Mouse (Mus musculus): Measurements from ENCODE around the gene Dpm3.

DNA sequence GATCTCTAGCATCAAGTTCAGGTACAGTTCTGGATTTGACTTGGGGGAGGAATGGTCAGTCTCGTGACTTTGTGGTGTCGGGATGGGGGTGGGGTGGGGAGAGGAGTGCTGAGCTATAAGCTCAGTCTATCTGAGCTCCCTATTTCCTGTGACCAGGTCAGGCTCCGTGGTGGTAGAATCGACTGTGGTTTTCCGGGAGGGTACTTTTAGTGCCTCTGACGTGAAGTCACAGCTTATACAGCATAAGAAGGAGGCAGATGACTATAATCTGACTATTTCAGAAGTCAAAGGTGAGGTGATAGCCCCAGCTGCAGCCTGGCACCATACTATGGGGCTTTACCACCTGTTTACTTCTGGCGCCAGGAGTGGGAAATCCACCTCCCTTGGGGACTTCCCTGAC, 27.8 kb upstream of the Dpm3 start:
- TF ChIP-seq EP300 (optimal IDR thresholded peaks at IDR 0.05) (no peak), CTCF (IDR thresholded peaks at IDR 0.05; ENCODE audit: low read depth) (no peak)
